Mouse (Mus musculus): ENCODE results near the gene Ky.
A peak's percentile ranks its signal among the peaks of the same experiment; 100 is the strongest.

Gene Ky

DNA sequence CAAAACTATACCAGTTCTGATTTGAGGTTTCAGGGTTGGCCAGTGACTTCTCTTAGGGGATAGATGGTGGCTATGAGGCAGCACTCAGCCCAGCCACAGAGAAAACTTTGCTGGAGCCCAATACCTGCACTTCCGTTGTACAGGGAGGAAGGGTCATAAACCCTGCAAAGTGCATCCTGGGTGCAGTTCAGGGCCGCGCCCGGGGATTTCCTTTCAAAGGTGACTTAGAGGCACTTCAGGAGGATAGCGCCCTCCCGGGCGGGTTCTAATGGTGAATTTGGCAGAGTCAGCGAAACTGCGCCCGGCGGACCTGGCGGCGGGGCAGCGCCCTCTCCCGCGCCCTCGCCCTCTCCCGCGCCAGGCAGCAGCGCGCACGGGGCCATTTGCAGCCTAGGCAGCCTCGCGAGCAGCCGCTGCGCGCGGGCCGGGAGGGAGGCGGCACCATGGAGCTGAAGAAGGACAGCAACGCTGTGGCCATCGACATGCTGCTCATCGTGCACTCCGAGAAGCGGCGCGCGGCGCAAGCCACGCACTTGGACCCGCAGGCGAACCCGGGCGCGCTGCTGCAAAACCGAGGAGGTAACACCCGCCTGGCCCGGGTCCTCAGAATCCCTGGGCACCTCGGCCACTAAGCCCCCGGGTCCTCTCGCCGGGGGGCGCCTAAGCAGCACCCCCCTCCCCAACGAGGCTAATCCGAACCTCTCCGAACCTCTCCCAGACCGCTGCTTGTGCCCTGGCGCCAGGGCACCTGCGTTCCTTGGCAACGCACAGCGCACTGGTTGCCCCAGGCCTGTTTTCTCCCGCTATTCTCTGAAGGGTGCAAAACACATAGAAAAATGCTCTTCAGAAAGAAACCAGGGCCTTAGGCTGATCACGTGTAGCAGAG is at the start of gene Ky:
TSS of gene Ky (plus strand) at position 51 of the 886 bp plus-strand sequence.
- DNase-seq = peak; percentile 64

DNA sequence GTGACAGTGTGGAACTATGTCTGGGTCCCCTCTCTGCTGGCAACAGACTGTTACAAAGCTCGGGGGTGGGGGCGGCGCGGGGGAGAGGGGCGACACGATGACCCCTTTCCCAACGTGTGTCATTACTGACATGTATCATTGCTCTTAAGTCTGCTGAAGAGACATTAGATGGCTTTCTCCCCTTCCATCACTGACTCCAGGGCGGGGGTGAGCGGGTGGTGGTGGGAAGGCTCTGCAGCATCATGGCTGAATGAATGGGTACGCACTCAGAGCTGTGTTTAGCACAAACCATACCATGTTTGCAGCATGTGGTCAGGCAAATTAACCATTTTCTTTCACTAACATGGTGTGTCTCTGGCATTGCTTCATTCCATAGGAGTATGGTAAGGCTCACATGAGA is 43.3 kb upstream of the Ky start:
- no peak for DNase-seq

DNA sequence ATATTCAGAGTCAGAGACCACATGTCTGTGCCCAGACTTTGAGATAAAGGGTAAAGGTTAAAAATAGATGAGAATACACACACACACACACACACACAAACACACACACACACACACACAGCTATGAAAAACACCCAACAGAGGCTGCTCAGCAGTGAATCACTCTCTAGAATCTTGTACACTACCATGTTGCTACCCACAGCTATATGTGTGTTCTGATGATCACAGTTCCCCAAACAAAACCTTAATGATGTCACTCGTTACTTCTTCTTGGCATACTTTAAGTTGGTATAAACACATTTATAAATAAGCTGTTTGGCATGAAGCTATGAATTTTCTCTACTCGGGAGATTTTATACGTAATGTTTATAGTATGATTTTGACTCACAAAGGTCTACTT is 40.5 kb upstream of the Ky start:
- no peak for DNase-seq

DNA sequence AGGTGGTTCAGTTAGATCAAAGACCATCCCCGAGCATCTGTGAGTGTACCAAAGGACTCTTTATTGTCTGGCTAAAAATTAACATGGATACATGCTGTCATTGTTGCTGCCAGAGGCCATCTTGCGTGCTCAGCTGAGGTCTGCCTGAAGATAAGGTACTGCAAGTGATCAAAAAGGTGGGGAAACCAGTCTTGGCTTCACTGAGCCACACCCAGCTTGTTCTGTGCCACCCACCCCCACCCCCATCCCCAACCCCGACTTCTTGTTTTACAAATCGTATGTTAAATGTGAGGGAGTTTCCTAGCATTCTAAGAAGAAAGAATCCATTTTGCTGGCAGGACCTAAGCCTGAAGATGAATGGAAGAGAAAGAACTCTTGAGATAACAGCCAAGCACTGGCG is 39.8 kb upstream of the Ky start:
- DNase-seq = no peak

DNA sequence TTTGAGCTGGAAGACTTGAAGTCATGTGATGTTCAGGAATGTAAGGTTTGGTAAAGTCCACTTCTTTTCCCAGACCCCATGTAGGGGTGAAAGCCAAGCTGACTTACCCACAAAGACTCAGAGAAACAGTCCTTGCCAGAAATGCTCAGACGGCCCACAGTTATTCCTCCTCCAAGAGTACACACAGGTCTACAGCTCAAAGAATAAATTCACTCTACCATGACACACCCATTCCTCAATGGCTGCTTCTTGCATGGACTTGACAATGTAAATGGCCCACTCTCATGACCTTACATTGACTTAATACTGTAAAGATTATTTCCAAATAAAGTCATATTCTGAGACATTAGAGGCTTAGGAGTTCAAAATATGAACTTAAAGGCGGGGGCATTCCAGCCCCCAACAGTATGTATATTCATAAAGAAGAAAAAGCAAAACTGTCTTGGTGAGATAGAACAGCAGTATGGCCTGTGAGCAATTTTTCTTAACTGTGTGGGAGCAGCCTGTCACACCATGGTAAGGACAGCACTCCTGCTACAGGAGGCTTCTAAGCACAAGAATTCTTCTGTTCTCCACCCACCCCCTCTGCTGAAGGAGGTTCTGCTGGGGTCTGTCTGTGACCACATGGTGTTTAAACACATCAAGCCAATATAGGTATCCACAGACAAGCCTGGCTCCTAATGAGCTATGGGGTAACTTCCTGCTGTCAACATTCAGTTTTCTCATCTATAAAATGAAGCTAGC is 35.3 kb upstream of the Ky start:
- no peak for DNase-seq

DNA sequence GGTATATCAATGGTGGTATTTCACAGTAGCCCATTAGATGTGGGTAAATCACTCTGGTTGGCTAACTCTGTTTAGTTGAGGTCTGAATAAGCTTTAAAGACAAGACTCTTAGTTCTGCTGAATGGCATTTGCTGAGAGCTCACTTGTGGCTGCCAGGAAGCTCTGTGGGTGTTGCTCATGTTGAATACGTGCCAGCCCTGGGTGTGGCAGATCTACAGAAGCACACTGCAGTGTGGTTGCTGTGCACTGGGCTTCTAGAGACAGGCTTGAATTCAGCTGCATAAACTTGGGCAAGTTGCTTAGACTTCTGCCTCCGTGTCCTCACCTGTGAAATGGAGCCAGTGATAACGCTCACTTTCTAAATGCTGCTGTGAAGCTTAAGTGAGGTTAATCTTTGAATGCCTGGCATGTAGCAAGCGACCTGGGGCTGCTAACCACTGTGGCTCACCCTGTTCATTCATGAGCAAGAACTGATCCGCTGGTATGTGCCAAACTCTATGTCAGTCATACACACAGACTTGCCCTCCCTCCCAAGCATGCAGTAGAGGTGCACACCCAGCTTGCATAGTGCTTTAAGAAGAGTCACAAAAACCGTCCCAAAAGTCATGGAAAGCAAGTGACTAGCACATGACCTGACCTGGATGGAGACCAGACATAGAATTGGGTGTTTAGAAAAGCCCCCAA is 27.6 kb upstream of the Ky start:
- no peak for DNase-seq

DNA sequence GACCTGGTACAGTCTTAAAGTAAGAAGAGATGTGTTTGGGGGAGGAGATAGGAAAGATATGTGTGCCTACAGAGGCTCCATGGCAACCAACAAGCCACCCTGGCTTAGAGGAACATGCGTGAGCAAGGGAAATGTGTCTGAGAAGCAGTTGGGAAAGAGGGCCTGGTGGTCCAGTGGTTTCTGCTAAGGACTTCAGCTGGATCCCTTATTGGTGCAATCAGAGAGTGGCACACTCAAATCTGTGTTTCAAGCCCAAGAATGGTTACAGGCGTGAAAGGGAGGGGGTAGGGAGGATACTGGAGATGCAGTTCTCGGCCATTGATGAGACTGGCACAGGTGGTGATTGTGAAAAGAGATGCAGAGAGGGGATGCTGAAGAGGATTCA is 27.1 kb upstream of the Ky start:
- DNase-seq = no peak

DNA sequence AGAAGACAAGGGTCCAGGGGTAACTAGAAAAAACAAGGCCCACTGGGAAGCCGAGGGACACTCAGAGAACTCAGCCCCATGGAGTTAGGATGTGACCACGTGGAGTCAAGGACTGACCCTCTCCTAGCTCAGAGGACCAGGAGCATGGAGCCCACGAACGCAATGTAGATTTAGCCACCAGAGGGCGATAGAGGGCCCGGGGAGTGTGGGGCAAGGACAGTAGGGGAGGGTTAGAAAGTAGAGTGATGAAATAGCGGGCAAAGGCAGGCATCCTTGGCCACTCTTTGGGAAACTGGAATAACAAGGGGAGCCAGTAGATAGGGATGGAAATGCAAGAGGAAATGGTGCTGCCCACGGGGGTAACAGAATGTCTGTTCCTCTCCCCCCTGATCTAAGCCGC is 26.5 kb upstream of the Ky start:
- DNase-seq = peak; percentile 24

DNA sequence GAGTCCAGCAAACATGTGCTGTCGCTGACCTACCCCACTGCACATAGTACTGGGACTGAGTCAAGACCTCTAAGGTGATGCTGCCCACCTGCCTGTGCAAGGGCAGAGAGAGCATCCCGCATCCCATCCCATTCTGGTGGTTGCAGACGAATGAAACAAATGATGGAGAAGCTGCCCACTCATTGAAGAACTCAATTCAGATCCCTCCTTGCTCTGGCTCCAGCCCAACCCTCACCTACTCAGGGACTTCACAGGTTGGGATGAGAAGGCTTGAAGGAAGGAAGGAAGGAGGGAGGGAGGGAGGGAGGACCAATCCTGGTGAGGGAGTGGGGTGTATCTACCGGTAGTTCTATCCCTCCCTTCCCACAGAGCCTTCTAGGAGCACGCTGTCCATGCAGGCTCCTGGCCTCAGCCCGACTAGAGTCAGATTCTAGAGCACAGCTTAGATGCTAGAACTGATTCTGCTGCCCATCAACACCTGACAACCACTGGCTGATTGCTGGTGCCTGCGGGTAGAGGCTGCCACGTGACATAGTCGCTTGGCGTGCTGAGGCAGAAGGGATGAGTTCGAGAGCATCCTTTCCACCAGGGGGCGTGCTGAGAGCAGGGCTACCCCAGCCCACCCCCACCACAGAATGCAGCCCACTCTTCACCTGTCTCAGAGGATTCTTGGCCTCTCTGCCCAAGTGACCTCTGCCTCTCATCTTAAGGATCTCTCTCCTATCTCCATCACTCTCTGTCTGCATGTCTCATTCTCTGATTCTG is 13.3 kb upstream of the Ky start:
- peak; percentile 57 for DNase-seq

DNA sequence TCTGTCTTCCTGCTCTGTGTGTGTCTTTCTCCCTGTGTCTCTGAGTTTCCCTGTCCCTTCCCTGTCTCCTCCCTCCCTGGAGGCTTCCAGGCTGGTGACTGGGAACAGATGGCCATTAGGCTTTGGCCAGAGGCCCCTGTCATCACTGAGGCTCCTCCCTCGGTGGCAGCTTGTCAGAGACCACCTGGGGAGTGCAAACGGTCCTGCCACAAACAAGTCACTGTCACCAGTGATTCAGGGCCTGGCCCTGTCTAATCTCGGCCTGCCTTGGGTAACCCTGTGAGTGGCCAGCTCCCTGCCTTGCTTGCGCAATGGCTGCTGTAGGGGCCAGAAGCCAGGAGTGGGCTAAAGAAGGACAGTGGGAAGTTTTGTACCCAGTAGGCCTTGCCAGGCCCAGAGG is 12.5 kb upstream of the Ky start:
- peak; percentile 30 for DNase-seq

DNA sequence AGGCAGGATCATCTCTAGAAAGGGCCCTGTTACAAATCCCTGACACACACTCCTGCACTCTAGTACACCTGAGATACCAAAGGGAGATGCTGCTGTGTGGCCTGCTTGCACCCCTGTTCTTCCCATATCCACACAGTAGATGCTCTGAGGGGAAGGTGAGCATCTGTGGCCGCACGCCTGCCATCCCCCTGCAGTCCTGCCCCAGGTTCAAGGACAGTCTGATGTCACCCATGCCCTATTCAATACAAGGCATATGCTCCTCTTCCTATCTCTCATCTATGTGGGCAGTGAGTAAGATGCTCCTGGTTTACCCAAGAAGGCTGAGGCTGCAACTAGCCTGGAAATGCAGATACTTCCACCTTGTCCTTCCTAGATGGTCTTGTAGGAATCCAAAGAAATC is 11.6 kb upstream of the Ky start:
- DNase-seq = no peak

DNA sequence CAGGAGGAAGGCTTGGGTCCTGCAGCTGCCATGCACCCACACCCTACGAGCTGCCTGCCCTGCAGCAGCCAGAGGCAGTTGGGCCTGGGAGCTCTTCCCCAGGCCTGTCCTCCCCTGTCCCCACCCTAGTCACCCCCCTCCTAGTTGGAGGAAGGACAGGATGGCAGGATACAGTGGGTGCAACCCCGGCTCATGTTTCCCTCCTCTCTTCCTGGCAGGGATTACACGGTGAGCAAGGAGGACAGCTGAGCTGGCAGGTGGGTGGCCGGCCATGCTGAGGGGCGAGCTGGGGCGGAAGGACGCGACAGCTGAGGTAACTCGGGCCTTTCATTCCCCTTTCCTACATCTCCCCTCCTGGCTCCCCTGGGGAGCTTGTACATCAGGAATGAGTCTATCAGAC is 11.1 kb upstream of the Ky start:
- no peak for DNase-seq

DNA sequence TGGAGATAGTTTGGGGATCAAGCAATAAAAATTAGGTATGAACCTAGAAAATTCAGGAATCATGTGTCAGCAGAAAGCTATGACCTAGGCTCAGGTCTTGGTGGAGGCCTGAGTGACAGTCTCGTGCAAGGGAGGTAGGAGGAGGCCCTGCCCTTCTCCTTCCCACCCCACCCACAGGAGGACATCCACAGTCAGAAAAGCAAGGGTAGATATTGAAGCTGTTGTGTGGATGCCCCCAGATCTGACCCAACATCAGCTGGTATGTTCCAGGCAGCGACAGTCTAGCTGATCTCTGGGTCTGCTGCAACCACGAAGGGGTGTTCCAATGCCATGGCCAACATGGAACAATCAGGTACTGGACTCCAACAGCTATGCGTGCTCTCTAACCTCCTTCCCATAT is 10.3 kb upstream of the Ky start:
- DNase-seq = no peak

DNA sequence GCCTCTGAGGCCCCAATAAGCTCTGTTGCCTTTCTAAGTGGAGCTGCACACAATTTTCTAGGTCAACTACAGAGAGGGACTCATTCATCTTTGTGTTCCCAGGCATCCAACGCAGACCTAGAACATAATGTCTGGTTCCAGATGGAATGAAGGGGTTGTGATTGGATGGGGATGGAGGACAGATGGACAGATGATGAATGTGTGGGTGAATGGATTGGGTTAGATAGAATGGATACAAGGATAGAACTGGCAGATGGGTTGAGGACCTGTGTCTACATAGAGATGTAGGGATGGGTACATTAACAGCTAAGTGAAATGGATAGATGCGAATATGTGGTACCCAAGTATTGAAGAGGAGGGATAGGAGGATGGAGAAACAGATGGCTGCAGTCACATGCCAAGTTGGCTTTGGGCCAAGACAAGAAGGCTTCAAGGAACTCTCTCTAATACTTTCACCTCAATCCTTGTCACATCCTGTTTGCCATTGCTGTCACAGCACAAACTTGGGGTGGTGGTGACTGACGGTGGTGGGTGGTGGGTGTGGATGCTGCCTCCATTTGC is 9.0 kb upstream of the Ky start:
- DNase-seq = no peak

DNA sequence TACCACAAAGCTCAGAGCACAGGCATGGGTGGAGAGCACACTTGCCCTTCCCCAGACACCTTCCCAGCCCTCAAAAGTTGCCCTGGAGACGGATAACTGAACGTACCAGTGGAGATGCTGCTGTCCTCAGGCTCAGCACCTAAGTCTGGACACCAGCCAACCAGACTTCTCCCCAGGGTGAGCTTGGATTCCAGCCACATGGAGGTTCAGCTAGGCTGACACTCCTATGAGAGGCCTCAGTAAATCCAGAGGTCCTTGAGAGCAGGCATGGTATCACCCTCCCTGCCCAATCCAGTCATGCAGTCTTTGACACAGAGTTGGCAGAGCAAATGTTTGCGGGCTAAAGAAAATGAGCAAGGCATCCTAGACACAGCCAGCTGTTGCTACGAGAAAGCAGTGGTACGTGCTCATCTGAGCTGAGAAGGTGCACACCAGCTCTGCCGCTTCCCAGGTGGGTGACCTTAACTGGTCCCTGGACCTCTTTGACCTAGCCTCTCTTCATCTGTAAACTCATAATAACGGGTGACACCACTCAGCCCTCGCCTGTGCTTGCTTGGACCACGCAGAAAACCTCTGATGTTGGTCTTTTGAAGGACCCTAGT is 8.4 kb upstream of the Ky start:
- no peak for DNase-seq

DNA sequence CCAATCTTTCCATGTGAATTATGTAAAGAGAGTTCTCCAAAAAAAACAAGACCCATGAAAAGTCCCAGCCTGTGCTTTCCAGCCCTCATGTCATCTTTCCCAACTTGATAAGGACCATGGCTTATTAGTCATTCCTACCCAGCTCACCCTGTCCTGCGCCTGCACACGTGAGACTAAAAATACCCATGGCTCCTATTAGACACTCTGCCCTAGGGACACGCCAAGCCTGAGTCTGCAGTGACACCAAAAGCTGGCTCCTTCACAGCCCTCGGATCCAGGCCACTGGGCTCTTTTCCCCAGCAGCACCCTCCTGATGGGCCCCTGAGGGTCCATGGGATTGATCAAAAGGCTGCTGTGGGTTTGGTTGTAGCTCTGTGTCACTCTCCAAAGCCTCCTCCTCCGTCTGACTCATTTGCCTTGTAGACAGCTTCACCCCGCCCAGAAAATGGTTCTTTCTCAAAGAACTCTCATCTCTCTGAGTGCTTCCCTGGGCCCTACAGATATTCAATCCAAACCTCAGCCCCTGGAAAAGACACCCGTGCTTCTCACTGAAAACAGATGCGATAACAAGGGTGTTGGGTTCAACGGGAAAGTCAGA is 7.6 kb upstream of the Ky start:
- DNase-seq = no peak

DNA sequence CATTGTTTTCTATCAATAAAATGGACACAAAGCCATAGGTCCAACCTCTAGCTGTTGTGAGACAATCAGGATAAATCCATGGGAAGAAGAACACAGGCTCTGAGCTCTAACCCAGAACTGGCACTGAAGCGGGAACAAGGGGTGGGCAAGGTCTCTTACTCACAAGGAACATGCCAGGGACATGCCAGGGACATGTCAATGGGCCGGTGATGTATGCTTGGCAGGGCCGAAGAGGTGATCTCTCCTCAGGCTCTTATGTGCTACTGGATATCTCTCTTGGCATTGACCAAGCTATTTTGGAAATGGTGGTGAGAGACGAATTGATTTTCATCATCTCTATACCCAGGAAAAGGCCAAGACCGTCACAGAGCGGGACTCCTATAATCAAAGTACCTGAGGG is 6.8 kb upstream of the Ky start:
- DNase-seq = no peak

DNA sequence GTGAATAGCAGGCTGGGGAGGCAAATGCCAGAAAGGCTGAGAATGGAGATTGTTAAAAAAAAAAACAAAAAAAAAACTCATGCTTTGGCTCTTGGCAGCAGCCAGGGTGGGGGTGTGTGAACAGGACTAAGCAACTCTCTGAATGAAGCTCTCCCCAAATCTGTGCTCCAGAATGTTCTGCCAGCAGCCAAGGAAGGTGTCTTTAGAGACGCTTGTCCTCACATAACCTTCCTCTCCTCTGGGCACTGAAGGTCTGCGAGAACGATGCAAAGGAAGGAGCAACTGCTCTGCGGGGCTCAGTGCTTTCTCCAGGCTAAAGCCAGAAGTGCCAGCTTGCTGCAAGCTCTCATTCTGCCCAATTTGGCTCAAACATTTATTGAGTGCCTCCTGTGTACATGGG is 6.3 kb upstream of the Ky start:
- no peak for DNase-seq

DNA sequence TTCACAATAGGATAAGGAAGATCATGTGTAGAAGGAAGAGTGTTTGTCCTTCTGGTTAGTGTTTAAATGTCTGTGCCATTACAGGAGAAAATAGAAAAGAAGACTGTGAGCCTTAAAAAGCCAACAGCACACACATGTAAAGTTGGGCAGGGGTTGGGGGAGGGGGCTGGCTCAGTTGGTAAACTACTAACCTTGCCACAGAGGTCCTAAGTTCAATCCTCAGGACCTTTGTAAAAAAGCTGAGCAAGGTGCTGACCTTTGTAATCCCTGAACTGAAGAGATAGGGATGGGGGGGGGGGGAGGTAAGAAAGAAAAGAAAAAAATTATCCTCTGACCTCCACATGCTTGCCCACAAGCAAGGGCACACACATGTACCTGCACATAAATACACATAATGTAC is 5.8 kb upstream of the Ky start:
- no peak for DNase-seq

DNA sequence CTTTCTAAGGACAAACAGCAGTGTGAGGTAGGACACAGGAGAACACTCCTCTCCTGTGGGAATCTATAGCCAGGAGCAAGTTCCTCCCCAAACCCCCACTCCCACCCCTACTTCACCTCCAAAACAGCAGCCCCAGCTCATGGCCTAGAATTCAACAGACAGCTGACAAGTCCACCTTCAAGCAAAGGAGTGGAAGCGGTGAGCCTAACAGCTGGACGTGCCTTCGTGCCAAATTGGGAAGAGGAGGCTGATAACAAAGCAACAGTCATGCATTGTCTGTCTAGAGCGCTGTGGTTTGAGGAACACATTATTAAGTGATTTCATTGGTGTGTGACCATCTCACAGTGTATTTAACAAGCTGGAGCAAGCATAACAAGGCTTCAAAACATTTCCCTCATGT is 4.4 kb upstream of the Ky start:
- no peak for DNase-seq

DNA sequence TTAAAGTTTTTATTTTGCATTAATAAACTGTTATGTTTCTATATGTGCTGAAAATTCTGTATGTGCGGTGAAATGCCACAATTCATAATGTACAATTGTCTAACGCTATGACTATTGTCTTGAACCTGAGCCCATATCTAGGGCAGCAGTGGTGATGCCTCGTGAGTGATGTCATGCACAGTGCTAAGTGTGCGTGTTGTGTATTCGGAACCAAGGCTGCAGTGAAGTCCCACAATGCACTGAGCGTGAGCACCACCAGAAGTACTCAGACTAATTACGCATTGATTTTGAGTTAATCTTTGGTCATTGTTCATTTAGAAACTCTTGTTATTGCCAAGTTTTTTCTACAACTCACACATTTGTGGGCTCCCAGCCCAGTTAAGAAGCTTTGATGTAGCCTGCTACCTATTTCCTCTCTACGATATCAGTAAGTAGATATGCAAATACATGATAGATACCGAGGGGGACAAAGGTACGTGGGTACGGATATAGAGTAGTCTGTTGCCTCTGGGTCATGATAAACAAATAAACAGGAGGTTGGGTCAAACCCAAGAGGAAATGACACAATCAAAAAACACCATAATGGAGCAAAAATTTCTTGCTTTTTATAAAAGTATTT is 3.4 kb upstream of the Ky start:
- no peak for DNase-seq

All from embryo, embryonic 11 days (tissue).